Mouse (Mus musculus) heart, adult 8-10 months (tissue): Measurements from ENCODE around the gene Etl4. TPM values are rescaled to one million over a fixed set of nuclear protein-coding genes. Genes with fewer than 3 reads are reported as not detected.

Experiments
- DNase-seq: peaks from one replicate; pipeline ENCODE4 v3.0.0; 2022; ENCODE audit warnings: low spot score
- total RNA-seq, 4 experiments: library from RNA; stranded (reverse); gene quantifications; 2 replicates each; pipeline ENCODE4 v1.2.4; 2022

Gene Etl4
- total RNA-seq, 4 experiments from 2014 or later = 35.1 to 36.3 (median 35.2) TPM

DNA sequence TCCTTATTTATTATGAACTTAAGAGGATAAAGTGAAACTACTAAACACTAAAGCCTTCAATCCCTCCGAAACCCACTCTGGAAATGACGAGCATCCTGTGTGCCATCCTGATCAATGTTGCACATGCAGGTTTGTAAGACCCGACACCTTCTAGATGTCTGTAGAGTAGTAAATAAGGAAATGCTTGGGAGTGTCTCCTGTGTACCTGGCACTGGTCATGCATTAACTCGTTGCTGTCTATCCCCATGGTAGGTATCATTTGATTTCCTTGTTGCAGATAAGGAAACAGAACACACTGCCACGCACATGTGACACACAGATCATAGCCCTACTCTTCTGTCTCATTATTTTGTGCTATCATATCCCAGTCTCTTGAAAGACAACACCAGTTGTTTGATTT is 851.7 kb downstream of the Etl4 start:
- no peak for DNase-seq

DNA sequence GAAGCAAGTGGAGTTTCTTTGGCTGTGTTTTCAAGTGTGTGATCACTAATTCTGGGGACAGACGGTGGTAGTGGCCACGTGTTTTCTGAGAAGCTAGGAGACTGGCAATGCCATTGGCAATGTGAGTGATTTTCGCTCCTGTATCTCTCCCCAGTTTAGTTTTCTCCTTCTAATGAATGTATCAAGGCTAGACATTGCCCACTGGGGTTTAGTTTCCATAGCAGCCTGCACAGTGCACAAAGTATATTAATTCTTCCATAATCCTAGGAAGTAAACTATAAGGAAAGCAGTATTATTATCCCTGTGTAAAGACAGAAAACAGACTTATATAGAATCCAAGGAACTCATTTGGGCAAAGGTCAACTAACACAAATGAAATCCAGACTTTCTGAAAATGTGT is 852.2 kb downstream of the Etl4 start:
- no peak for DNase-seq

DNA sequence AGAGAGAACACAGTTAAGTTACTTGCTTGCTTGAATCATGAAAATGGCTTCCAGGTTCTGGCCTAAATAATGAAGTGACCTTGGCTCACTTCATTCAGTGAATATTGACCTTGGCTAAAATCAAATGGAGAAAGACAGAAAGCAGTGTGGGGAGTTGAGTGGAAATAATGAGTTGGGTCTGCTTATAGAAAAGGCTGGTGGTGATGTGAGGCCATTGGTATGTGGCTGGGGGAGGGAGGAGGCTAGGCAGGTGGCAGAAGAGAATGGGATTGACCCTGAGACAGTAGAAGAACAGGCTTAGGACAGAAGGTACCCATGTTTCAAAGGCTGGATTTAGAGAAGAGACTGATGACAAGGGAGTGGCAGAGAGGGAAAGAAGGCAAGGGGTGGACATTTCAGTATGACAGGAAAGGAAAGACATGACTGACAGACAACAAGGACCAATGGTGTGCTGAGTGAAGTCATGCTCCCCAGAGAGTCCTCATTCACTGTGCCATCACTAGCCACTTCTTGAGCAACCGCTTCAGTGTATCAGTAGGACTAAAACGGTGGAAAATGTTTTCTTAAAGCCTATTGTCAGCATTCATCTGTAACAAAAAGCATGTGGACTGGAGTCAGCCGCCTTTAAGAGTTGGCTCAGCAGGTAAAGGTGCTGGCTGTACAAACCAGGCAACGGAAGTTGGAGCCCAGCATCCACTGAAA is 854.1 kb downstream of the Etl4 start:
- no peak for DNase-seq

DNA sequence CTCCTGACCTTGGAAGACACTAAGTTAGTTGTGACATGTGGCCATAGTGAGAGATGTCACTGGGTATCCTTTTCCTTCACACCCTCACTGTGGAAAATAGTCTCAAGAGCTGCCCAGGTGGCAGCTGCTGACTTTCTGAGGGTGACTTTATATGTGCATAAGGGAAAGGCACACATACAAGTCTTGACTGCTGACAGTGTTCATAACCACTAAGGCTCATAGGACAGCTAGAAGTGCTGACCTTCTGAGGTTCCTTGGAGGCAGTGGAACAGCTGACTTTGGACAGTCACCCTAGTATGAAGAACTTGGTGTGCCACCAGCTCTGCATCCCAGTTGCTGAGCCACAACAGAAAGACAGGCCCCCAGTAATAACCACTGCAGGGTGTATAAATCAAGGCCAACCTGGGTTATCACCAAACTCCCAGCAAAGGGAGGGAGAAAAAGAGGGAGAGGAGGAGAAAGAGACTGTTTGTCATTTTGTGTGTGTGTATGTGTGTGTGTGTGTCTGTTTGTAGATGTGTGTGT is 855.0 kb downstream of the Etl4 start:
- DNase-seq = no peak

DNA sequence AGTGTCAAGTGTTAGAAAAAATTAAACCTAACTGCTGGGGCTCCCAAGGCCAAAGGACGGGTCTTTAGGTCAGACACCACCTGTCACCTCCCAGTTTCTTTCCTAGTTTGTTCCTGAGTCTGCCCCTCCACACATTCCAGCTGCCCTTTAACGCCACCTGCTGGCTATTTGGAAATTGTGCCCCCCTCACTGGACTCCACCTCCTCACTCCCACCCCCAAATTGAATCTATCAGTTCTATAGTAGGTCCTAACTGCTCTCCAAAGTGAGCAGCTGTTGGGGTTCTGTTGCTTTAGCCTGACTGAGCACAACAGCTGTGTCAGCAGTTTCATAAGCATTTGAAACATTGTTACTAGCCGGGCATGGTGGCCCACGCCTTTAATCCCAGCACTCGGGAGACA is 859.1 kb downstream of the Etl4 start:
- no peak for DNase-seq

DNA sequence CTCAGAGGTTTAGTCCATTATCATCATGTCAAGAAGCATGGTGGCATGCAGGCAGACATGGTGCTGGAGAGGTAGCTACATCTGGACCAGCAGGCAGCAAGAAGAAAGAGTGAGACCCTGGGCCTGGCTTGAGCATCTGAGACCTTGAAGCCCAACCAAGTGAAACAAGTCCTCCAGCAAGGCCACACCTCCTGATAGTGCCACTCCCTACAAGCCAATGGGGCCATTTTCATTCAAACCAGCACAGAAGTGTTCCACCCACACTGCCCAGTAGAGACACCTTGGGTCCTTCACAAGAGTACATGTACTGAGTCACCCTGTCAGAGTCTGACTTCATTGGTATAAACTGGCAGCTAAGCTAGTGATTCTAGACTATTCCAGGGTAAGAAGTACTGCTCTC is 860.6 kb downstream of the Etl4 start:
- no peak for DNase-seq

DNA sequence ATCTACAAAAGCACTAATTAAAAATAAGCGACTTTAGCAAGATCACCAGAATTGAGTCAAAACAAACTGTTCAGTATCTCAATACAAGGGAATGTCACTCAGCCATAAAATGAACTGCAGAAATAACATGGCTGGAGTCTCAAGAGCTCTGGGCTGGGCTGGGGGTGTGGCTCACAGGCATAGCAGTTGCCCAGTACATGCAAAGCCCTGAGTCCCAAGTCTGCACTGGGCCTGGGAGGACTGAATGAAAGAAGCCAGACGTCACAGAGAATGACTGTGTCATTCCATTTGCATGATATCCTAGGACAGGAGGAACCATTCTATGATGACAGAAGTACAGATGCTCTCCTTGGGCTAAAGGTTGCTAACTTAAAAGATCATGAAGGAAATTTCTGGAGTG is 864.9 kb downstream of the Etl4 start:
- DNase-seq = no peak

DNA sequence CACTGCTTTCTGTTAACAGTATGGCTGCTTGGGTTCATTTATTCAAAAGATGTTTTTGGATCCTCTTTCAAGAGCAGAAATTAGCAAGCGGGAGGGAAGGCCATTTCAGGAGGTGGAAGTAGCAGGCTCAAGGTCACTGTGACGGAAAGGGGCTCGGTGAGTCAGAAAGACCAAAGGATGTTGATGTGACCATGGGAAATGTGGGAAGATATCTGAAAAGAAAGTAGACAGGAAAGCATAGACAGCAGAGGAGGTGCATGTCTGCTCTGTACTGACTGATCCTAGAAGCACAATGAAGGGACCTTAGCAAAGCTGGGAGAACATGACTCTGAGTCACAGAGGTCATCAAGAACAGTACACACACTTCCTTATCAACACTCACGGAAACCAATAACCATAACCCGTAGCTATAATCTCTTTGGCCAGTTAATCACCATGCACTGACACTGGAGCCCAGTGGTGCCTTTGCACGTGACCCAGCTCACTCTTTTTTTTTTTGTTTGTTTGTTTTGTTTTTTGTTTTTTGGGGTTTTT is 866.7 kb downstream of the Etl4 start:
- no peak for DNase-seq

DNA sequence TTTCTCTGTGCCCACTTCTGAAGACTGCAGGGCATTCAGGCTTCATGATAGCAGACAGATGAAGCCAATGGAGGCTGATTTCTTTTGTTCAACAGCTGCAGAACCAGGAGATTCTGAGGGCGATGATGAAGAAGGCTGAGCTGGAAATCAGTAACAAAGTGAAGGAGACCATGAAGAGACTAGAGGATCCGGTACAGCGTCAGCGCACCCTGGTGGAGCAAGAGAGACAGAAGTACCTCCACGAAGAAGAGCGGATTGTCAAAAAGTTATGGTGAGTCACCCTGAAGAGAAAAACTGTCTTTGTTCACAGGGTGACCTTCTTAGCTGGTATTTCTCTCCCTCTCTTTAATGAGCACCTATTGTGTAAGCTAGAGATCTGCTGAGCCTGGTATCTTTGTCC is 868.4 kb downstream of the Etl4 start:
- no peak for DNase-seq

DNA sequence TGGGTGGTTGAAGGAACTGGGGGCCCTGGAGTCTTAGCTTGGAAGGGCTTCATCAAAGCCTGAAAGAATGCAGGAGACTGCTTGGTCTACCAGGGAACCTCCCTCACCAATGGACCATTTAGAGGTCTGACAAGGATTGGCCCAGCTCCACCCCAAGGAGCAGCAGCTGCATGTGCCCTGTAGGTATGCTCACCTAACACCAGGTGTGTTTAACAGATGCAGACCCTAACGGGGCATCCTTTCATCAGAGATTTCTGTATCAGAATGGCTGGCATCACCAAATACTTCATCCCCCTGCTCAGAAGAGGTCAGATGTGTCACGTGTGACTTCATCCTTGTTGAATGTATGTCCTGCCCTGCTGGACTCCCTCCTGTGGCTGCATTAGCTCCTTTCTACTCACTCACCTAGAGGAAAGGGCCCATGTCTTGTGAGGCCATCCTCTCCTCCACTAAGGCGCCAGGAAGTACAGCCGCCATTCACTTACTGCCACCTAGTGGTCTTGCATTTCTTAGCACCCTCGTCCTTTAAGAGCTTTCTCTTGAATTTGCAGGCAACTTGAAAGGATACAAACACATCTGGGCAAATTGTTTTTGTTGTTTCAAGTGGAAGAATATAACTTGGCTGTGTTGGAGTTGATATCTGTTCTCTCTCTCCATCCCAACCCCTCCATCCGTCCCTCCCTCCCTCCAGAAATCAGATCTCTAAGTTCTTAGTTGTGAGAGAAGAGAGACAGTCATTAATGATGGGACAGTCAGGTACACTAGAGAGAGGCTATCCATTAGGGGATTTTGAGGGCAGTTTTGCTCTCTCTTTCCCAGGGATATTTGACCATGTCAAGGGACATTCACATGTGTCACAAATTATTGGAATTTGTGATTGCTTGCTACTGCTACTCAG is 870.2 kb downstream of the Etl4 start:
- DNase-seq = peak; percentile 53

DNA sequence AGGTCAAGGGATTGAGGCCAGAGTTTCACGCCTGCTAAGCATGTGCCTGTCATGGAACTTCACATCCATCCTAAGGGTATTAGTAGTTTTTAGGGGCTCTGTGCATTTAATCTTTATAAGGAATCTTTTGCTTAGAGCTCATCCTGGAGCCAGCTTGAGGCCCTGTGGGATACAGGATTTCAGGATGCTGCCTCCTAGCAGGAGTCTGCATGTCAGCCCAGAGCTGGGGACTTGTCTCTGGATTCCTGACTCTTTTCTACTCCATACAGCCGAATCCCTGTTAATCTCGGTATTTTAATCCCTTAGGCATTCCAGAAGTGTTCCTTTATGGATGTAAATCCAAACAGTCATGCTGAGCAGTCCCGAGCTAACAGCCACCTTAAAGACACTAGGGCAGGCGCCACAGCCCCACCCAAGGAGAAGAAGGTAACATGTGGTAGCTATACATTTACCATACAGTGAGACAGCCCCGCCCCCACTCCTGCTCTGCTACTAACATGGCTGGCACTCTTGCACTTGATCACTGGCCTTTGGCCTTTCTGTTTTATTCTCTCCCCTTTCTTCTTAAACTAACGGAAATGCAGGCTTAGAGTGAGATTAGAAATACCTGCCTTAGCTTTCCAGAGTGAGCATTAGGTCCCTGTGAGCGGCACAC is 891.8 kb downstream of the Etl4 start:
- DNase-seq = no peak

DNA sequence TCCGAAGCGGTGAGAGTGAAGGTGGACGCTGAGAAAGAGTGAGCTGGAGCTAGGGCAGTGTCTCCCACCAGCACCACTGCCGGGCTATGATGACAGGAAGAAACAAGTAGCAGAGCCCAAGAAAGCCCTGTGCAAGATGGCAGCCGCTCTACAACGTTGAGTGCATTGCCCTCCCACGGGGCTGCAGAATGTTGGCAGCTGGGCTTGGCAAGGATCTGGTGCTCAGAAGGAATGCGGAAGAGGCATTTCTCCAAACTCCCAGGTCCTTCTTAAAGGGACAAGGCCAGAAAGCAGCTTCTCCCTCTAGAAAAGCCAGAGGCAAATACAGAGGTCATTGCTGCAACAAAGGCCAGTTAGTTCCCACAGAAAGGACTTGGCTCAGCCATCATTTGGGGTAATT is 901.9 kb downstream of the Etl4 start:
- no peak for DNase-seq

DNA sequence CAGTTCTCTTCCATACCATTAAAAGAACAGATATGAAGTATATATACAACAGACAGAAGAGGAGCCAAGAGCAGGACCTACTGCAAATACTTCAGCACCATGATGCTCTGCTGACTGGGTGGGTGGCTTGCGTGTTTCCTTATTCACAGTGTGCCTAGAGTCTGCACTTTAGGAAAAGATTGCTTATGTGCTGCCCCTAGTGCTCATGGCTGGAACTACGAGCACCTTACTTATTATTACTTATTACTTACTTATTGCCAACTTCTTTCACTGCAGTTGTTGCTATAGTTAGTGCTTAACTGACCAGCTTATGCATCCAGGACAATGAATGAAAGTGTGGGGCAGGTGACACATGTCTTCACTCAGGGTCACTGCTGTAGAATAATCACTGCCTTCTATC is 904.4 kb downstream of the Etl4 start:
- DNase-seq = no peak

DNA sequence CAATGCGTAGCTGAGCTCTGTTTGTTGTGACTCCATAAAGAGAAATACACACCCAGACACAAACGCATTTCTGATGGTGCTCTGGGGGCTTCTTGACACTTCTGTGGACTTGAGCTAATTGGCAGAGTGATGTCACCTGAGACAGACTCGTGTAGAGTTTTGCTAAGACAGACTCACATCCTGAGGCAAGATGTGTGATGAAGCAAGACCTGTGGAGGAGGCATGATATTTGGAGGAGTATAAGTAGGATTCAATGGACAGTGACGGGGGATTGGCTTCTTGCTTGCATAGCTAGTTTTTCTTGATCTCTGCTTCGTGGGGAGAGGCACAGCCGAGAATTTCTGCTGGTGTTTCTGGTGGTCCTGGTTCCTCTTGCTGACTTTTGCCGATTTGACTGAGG is 908.6 kb downstream of the Etl4 start:
- no peak for DNase-seq

DNA sequence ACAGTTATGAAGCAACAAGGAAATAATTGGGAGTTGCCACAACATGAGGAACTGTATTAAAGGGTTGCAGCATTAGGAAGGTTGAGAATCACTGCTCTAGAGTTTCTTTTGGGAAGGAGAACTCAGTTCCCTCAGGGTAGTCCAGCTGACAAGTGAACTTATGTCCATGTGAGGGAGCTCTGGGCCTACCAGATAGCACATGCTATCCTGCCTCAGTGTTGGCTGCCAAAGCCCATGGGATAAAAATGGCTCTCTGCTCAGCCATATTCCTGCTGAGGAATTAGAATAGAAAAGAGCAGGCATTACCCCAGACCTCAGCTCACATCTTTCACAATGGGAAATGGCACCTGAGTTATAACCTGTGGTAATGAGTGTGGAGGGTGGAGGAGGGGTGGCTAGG is 916.7 kb downstream of the Etl4 start:
- no peak for DNase-seq

DNA sequence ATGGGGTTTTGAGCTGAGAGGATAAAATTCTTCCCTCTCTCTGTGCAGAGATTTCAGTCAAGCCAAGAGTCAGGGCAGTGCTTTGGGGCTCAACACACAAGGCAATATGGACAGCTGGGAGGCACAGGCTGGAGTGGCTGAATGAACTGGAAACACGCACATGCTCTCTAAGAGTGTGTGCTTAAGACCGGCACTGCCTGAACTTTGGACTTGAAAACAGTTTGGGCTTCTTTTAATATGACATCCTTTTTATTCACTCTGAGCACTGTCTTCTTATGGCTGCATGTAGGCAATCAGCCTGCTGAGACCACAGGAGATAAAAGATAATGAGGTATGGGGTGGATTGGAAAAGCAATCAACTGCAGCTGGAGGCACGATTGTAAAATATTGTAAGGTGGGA is 921.3 kb downstream of the Etl4 start:
- no peak for DNase-seq

DNA sequence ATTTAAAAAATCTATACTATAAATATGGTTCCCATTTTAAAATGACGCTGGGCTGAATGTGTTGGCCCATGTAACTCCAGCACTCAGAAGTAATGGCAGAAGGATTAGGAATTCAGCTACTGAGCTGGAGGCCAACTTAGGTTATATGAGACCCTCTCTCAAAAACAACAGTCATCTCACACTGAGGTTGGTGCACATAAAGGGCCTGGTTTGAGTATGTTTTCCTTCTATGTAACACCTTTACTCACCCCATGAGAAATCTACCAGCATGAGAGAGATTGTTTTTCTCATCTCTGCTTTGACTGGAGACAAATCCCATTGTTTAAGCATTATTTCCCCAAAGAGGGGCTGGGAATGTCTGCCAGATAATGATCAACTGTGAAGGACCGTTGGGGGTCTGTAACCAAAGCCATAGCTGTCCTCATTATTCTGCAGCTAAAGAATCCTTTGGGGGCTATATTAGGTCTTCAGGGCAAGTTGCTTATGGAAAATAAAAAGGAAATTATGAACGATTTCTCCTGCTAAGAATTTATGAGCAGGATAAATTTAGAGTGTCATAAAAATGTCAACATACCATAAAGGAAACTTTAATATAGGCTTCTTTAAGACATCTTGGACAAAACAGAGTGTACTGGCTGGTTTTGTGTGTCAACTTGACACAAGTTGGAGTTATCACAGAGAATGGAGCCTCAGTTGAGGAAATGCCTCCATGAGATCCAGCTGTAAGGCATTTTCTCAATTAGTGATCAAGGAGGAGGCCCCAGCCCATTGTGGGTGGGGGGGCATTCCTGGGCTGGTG is 922.2 kb downstream of the Etl4 start:
- DNase-seq = no peak

DNA sequence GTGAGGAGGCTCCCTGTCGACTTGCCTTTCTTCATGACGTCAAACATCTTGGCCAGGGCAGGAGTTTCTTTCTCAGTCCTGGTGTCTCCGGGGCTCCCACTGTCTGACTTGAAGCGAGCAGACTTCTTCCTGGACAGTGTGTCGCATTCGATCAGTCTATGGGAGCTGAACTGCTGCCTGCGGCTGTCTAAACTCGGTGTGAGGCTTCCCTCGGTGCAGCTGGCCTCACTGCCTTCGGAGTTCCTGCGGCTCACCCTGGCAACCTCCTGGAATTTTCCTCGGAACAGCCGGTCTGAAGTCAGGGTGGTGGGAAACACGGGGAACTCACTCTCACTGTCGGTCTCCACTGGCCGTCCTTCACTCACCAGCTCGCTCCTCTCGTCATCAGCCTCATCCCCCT is 939.8 kb downstream of the Etl4 start:
- no peak for DNase-seq
